Mouse (Mus musculus) myocyte (in vitro differentiated cells): ENCODE measurements around the gene Cpn2.

ENCODE experiments used
- E2F4 ChIP-seq: IDR thresholded peaks from one replicate; pipeline ENCODE4 v1.6.1; 2011; ENCODE audit warnings: mild to moderate bottlenecking, control low read depth, moderate library complexity; ENCODE audit not compliant: insufficient read depth
- MYOD1 ChIP-seq, 3 experiments: IDR thresholded peaks; one replicate each; pipeline ENCODE4 v1.6.1; 2011; ENCODE audit warnings: control low read depth in 2 of 3, low read depth in 2 of 3, mild to moderate bottlenecking in 2 of 3, moderate library complexity in 1 of 3; ENCODE audit not compliant: insufficient read length in 2 of 3, control insufficient read depth in 1 of 3
- MYOG ChIP-seq, 3 experiments: IDR thresholded peaks; one replicate each; pipeline ENCODE4 v1.6.1; 2011; ENCODE audit warnings: control low read depth in 2 of 3, low read depth in 2 of 3, mild to moderate bottlenecking in 2 of 3; ENCODE audit not compliant: insufficient read length in 2 of 3, control insufficient read depth in 1 of 3, insufficient read depth in 1 of 3

DNA sequence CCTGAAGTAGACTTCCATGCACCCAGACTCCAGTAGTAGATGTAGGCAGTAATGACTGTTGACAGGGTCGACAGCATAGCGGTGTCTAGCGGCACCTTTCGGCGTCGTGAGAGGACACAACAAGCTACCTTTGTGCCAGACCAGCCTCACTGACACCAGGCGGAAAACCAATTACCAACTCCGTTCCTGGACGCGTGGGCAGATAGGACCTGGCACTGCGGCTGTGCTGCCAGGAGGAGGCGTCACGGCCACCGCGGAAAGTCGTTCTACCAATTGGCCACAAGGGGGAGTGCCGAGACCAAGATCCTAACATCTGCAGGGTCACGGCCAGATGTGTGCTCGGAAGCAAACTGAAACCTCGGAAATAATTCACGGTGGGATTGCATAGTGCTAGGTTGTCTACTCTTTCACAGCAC, 15.3 kb downstream of the Cpn2 start:
- TF ChIP-seq MYOG (IDR thresholded peaks at IDR 0.05; ENCODE audit: control insufficient read depth in 1 of 3, insufficient read depth in 1 of 3, insufficient read length in 2 of 3, low read depth in 2 of 3) (peak in 1 of 3 experiments; percentile 8), E2F4 (no peak), MYOD1 (IDR thresholded peaks at IDR 0.05; ENCODE audit: control insufficient read depth in 1 of 3, insufficient read length in 2 of 3, low read depth in 2 of 3) (no peak)
